Mouse (Mus musculus) adrenal gland, adult (tissue): Measurements from ENCODE around the gene Samm50.
A peak's percentile ranks its signal among the peaks of the same experiment; 100 is the strongest.
"Not testable (repeated sequence)": the region's sequence is repeated elsewhere in the genome, so short reads cannot be mapped to it uniquely, and the experiment has no call there.

ENCODE experiments used
- DNase-seq, 2 experiments: peaks; one replicate each; pipeline ENCODE4 v3.0.0; 2022 to 2023; ENCODE audit warnings: low spot score in 1 of 2; ENCODE audit not compliant: inconsistent age in 2 of 2

Samm50 gene

GRCm38 (mm10) chr15:84192058-84192791, at the start of gene Samm50:
Gene Samm50, plus strand, starts transcription at chr15:84192241.
- DNase-seq: peak; percentile 92 to 98

GRCm38 (mm10) chr15:84156158-84156557, 35.9 kb upstream of the Samm50 start:
- DNase-seq: no peak

GRCm38 (mm10) chr15:84157530-84157929, 34.5 kb upstream of the Samm50 start:
- not testable (repeated sequence) for DNase-seq

GRCm38 (mm10) chr15:84161871-84162270, 30.2 kb upstream of the Samm50 start:
- DNase-seq: no peak

GRCm38 (mm10) chr15:84166818-84167217, 25.2 kb upstream of the Samm50 start:
- DNase-seq: peak in 1 of 2 experiments; percentile 17

GRCm38 (mm10) chr15:84167600-84167999, 24.4 kb upstream of the Samm50 start, which contains the start of gene Pnpla3:
Gene Pnpla3, plus strand, starts transcription at chr15:84167837.
- DNase-seq: peak; percentile 97 to 98

- DNase-seq: peak in 1 of 2 experiments; percentile 39
These were observed 23.6 kb upstream of the Samm50 start for GRCm38 (mm10) chr15:84168170-84169161.

GRCm38 (mm10) chr15:84169511-84169910, 22.5 kb upstream of the Samm50 start:
- DNase-seq: no peak

GRCm38 (mm10) chr15:84171166-84171565, 20.9 kb upstream of the Samm50 start:
- peak in 1 of 2 experiments; percentile 18 for DNase-seq

- DNase-seq: no peak
These were observed 13.3 kb upstream of the Samm50 start for GRCm38 (mm10) chr15:84178733-84179132.

GRCm38 (mm10) chr15:84182000-84182399, 10.0 kb upstream of the Samm50 start:
- DNase-seq: no peak

- no peak for DNase-seq
These were observed 8.1 kb upstream of the Samm50 start for GRCm38 (mm10) chr15:84183967-84184366.

GRCm38 (mm10) chr15:84186196-84186595, 5.8 kb upstream of the Samm50 start:
- no peak for DNase-seq

GRCm38 (mm10) chr15:84188887-84189530, 3.0 kb upstream of the Samm50 start:
- no peak for DNase-seq

GRCm38 (mm10) chr15:84189881-84190280, 2.2 kb upstream of the Samm50 start:
- DNase-seq: no peak

GRCm38 (mm10) chr15:84191724-84192057, 350 bp upstream of the Samm50 start:
- DNase-seq: no peak

- DNase-seq: peak; percentile 65 to 73
These were observed 4.6 kb downstream of the Samm50 start for GRCm38 (mm10) chr15:84196486-84197165.

- no peak for DNase-seq
These were observed 15.3 kb downstream of the Samm50 start for GRCm38 (mm10) chr15:84207327-84207726.

GRCm38 (mm10) chr15:84209517-84210412, 17.7 kb downstream of the Samm50 start:
- DNase-seq: no peak

GRCm38 (mm10) chr15:84210461-84210860, 18.4 kb downstream of the Samm50 start:
- no peak for DNase-seq
